Mouse (Mus musculus): ENCODE measurements around the gene Ddn. TPM values are rescaled to one million over a fixed set of nuclear protein-coding genes. Genes with fewer than 3 reads are reported as not detected.

Gene Ddn
- polyA plus RNA-seq, 2 experiments, result 0.44 TPM; not detected in 1

GRCm38 (mm10) chr15:98851229-98851818 lies 42.0 kb upstream of the Ddn start:
- H3K36me3 ChIP-seq (ENCODE audit: control insufficient read depth, insufficient read depth, low read length), result peaks cover 100% of the 10 kb centered on the region
- H3K4me2 ChIP-seq (replicated peaks; ENCODE audit: low read depth, low read length, severe bottlenecking), result no peak overlapping the region
- no peak overlapping the region for H3K9ac ChIP-seq (ENCODE audit: low read depth, low read length, severe bottlenecking)
- WGBS, result 92% methylated on average over 21 of the region's 21 CpGs
- H3K4me1 ChIP-seq (ENCODE audit: control insufficient read depth, insufficient read depth, low read length), result no peaks in the 10 kb centered on the region
- DNase-seq (ENCODE audit: low spot score) (no peak), ATAC-seq (ENCODE audit: low FRiP score, low read depth) (no peak)
- no peaks in the 10 kb centered on the region for H3K27me3 ChIP-seq (ENCODE audit: control insufficient read depth, insufficient read depth, low read length)
- no peak for TF ChIP-seq POLR2A (IDR thresholded peaks at IDR 0.05; ENCODE audit: borderline replicate concordance, extremely low read depth, insufficient read depth, insufficient read length)
- no peaks in the 10 kb centered on the region for H3K9me3 ChIP-seq (ENCODE audit: control insufficient read depth, low read length)
- H3K4me3 ChIP-seq (replicated peaks; ENCODE audit: low read length), result no peak overlapping the region
- H3K27ac ChIP-seq (replicated peaks; ENCODE audit: low read depth, low read length), result no peak overlapping the region

- ATAC-seq (ENCODE audit: low FRiP score, low read depth), result no peak
- WGBS, result 88% methylated on average over 14 of the region's 14 CpGs
- no peak for DNase-seq (ENCODE audit: low spot score)
- Histone ChIP-seq H3K27ac (replicated peaks; ENCODE audit: low read depth, low read length) (no peak overlapping the region), H3K4me1 (ENCODE audit: control insufficient read depth, insufficient read depth, low read length) (no peaks in the 10 kb centered on the region), H3K4me3 (replicated peaks; ENCODE audit: low read length) (no peak overlapping the region), H3K36me3 (ENCODE audit: control insufficient read depth, insufficient read depth, low read length) (peaks cover 100% of the 10 kb centered on the region), H3K27me3 (ENCODE audit: control insufficient read depth, insufficient read depth, low read length) (no peaks in the 10 kb centered on the region), H3K4me2 (replicated peaks; ENCODE audit: low read depth, low read length, severe bottlenecking) (no peak overlapping the region), H3K9me3 (ENCODE audit: control insufficient read depth, low read length) (no peaks in the 10 kb centered on the region), H3K9ac (ENCODE audit: low read depth, low read length, severe bottlenecking) (no peak overlapping the region)
- no peak for TF ChIP-seq POLR2A (IDR thresholded peaks at IDR 0.05; ENCODE audit: borderline replicate concordance, extremely low read depth, insufficient read depth, insufficient read length)
Measured at GRCm38 (mm10) chr15:98850668-98851067, 41.4 kb upstream of the Ddn start.

- no peak overlapping the region for H3K9ac ChIP-seq (ENCODE audit: low read depth, low read length, severe bottlenecking)
- WGBS, result 88% methylated on average over 16 of the region's 16 CpGs
Measured at GRCm38 (mm10) chr15:98849956-98850600, 40.8 kb upstream of the Ddn start.

GRCm38 (mm10) chr15:98849165-98849564 lies 39.9 kb upstream of the Ddn start:
- DNase-seq (ENCODE audit: low spot score) (no peak), ATAC-seq (ENCODE audit: low FRiP score, low read depth) (no peak)
- Histone ChIP-seq H3K36me3 (ENCODE audit: control insufficient read depth, insufficient read depth, low read length) (peaks cover 100% of the 10 kb centered on the region), H3K4me3 (replicated peaks; ENCODE audit: low read length) (no peak overlapping the region), H3K27me3 (ENCODE audit: control insufficient read depth, insufficient read depth, low read length) (no peaks in the 10 kb centered on the region), H3K27ac (replicated peaks; ENCODE audit: low read depth, low read length) (no peak overlapping the region), H3K4me2 (replicated peaks; ENCODE audit: low read depth, low read length, severe bottlenecking) (no peak overlapping the region), H3K4me1 (ENCODE audit: control insufficient read depth, insufficient read depth, low read length) (no peaks in the 10 kb centered on the region), H3K9me3 (ENCODE audit: control insufficient read depth, low read length) (no peaks in the 10 kb centered on the region), H3K9ac (ENCODE audit: low read depth, low read length, severe bottlenecking) (no peak overlapping the region)
- WGBS, result 96% methylated on average over 11 of the region's 11 CpGs
- TF ChIP-seq POLR2A (IDR thresholded peaks at IDR 0.05; ENCODE audit: borderline replicate concordance, extremely low read depth, insufficient read depth, insufficient read length), result no peak

More at GRCm38 (mm10) chr15:98849956-98850600, 40.8 kb upstream of the Ddn start:
- TF ChIP-seq POLR2A (IDR thresholded peaks at IDR 0.05; ENCODE audit: borderline replicate concordance, extremely low read depth, insufficient read depth, insufficient read length), result no peak
- ATAC-seq (ENCODE audit: low FRiP score, low read depth) (no peak), DNase-seq (ENCODE audit: low spot score) (no peak)
- Histone ChIP-seq H3K4me3 (replicated peaks; ENCODE audit: low read length) (no peak overlapping the region), H3K9me3 (ENCODE audit: control insufficient read depth, low read length) (no peaks in the 10 kb centered on the region), H3K4me2 (replicated peaks; ENCODE audit: low read depth, low read length, severe bottlenecking) (no peak overlapping the region), H3K36me3 (ENCODE audit: control insufficient read depth, insufficient read depth, low read length) (peaks cover 100% of the 10 kb centered on the region), H3K27me3 (ENCODE audit: control insufficient read depth, insufficient read depth, low read length) (no peaks in the 10 kb centered on the region), H3K27ac (replicated peaks; ENCODE audit: low read depth, low read length) (no peak overlapping the region), H3K4me1 (ENCODE audit: control insufficient read depth, insufficient read depth, low read length) (no peaks in the 10 kb centered on the region)

GRCm38 (mm10) chr15:98846140-98846539 lies 36.9 kb upstream of the Ddn start:
- 88% methylated on average over 8 of the region's 8 CpGs for WGBS
- H3K27ac ChIP-seq (replicated peaks; ENCODE audit: low read depth, low read length), result no peak overlapping the region
- H3K4me2 ChIP-seq (replicated peaks; ENCODE audit: low read depth, low read length, severe bottlenecking), result no peak overlapping the region
- no peaks in the 10 kb centered on the region for H3K27me3 ChIP-seq (ENCODE audit: control insufficient read depth, insufficient read depth, low read length)
- peaks cover 100% of the 10 kb centered on the region for H3K36me3 ChIP-seq (ENCODE audit: control insufficient read depth, insufficient read depth, low read length)
- no peak overlapping the region for H3K4me3 ChIP-seq (replicated peaks; ENCODE audit: low read length)
- H3K9me3 ChIP-seq (ENCODE audit: control insufficient read depth, low read length), result no peaks in the 10 kb centered on the region
- no peak for TF ChIP-seq POLR2A (IDR thresholded peaks at IDR 0.05; ENCODE audit: borderline replicate concordance, extremely low read depth, insufficient read depth, insufficient read length)
- H3K9ac ChIP-seq (ENCODE audit: low read depth, low read length, severe bottlenecking), result no peak overlapping the region
- H3K4me1 ChIP-seq (ENCODE audit: control insufficient read depth, insufficient read depth, low read length), result no peaks in the 10 kb centered on the region
- ATAC-seq (ENCODE audit: low FRiP score, low read depth) (no peak), DNase-seq (ENCODE audit: low spot score) (no peak)
